Mouse (Mus musculus) CH12.LX (cell line): ENCODE measurements around the gene Jmy. TPM values are rescaled to one million over a fixed set of nuclear protein-coding genes. Genes with fewer than 3 reads are reported as not detected.

Experiments
- DNase-seq: peaks from one replicate; pipeline ENCODE4 v3.0.0-alpha.2; 2013; ENCODE audit errors: extremely low read depth
- H3K27ac ChIP-seq: 2 replicates; pipeline ENCODE4 v1.5.1; 2012; ENCODE audit warnings: low read depth, mild to moderate bottlenecking, control low read depth, moderate library complexity; ENCODE audit not compliant: insufficient read depth
- H3K27me3 ChIP-seq: replicated peaks from 2 replicates; pipeline ENCODE3; 2012; ENCODE audit warnings: inconsistent platforms
- H3K36me3 ChIP-seq, 2 experiments: replicated peaks in 1 of 2; 2 replicates each; pipeline versions ENCODE3 to v1.6.1; 2012; ENCODE audit warnings: inconsistent platforms in 1 of 2, low read length in 1 of 2, mild to moderate bottlenecking in 1 of 2, mixed read lengths in 1 of 2, moderate library complexity in 1 of 2; ENCODE audit not compliant: control insufficient read depth in 1 of 2, insufficient read depth in 1 of 2
- H3K4me1 ChIP-seq, 2 experiments: 2 replicates each; pipeline ENCODE4 v1.6.1; 2012; ENCODE audit warnings: inconsistent platforms in 1 of 2, moderate library complexity in 1 of 2; ENCODE audit not compliant: insufficient read depth in 2 of 2, control insufficient read depth in 1 of 2
- H3K4me2 ChIP-seq: 2 replicates; pipeline ENCODE4 v1.6.1; 2012; ENCODE audit warnings: low read depth, mild to moderate bottlenecking, control low read depth; ENCODE audit not compliant: poor library complexity, insufficient read depth, severe bottlenecking
- H3K4me3 ChIP-seq, 3 experiments: fragments of 150-350 bp in 1 of 3; sonication (generic) in 1 of 3; replicated peaks in 1 of 3; 2 replicates each; pipeline versions ENCODE3 to v1.5.1; 2011 to 2012; ENCODE audit warnings: low read depth in 2 of 3, low read length in 2 of 3, mild to moderate bottlenecking in 2 of 3, moderate library complexity in 2 of 3, control low read depth in 1 of 3, improper control_type of control experiment in 1 of 3, inconsistent platforms in 1 of 3, mixed read lengths in 1 of 3; ENCODE audit not compliant: poor library complexity in 1 of 3
- H3K79me2 ChIP-seq: replicated peaks from 2 replicates; pipeline ENCODE4 v1.6.1; 2012; ENCODE audit warnings: mild to moderate bottlenecking, moderate library complexity; ENCODE audit not compliant: control insufficient read depth, poor library complexity, insufficient read depth, severe bottlenecking; ENCODE audit errors: extremely low read depth
- H3K9ac ChIP-seq: 2 replicates; pipeline ENCODE4 v1.6.1; 2012; ENCODE audit warnings: low read depth, mild to moderate bottlenecking, control low read depth, moderate library complexity; ENCODE audit not compliant: insufficient read depth
- H3K9me3 ChIP-seq: replicated peaks from 2 replicates; pipeline ENCODE3; 2012; ENCODE audit warnings: low read length, inconsistent platforms, mixed read lengths
- CHD1 ChIP-seq: IDR thresholded peaks from 2 replicates; pipeline ENCODE4 v1.6.1; 2012; ENCODE audit warnings: low read depth, low read length, improper control_type of control experiment, inconsistent platforms
- ELF1 ChIP-seq: IDR thresholded peaks from 2 replicates; pipeline ENCODE4 v1.6.1; 2014; ENCODE audit warnings: low read depth, mild to moderate bottlenecking, inconsistent platforms, low read length, improper control_type of control experiment
- EP300 ChIP-seq: IDR thresholded peaks from 2 replicates; pipeline ENCODE4 v1.6.1; 2011; ENCODE audit warnings: low read length, improper control_type of control experiment
- ETS1 ChIP-seq: conservative IDR thresholded peaks from 2 replicates; pipeline ENCODE4 v1.6.1; 2012; ENCODE audit warnings: low read depth, mild to moderate bottlenecking, inconsistent platforms, low read length, improper control_type of control experiment, moderate library complexity
- GABPA ChIP-seq: IDR thresholded peaks from 2 replicates; pipeline ENCODE4 v1.6.1; 2012; ENCODE audit warnings: low read depth, low read length, improper control_type of control experiment, inconsistent platforms; ENCODE audit not compliant: insufficient replicate concordance
- IRF4 ChIP-seq: IDR thresholded peaks from 2 replicates; pipeline ENCODE4 v1.6.1; 2014; ENCODE audit warnings: low read depth, mild to moderate bottlenecking, inconsistent platforms, low read length, improper control_type of control experiment
- JUN ChIP-seq: IDR thresholded peaks from 2 replicates; pipeline ENCODE4 v1.6.1; 2011; ENCODE audit warnings: low read depth, mild to moderate bottlenecking, low read length, improper control_type of control experiment, moderate library complexity; ENCODE audit not compliant: insufficient read depth
- JUND ChIP-seq: conservative IDR thresholded peaks from 2 replicates; pipeline ENCODE4 v1.6.1; 2011; ENCODE audit warnings: low read depth, low read length, improper control_type of control experiment
- KAT2A ChIP-seq: IDR thresholded peaks from 2 replicates; pipeline ENCODE4 v1.6.1; 2012; ENCODE audit warnings: low read length, improper control_type of control experiment, inconsistent platforms; ENCODE audit not compliant: insufficient replicate concordance
- MAZ ChIP-seq: IDR thresholded peaks from 2 replicates; pipeline ENCODE4 v1.6.1; 2012; ENCODE audit warnings: low read depth, mild to moderate bottlenecking, inconsistent platforms, low read length, improper control_type of control experiment, moderate library complexity
- NELFE ChIP-seq: IDR thresholded peaks from 2 replicates; pipeline ENCODE4 v1.6.1; 2011; ENCODE audit warnings: low read depth, low read length, improper control_type of control experiment
- POLR2A ChIP-seq: IDR thresholded peaks from 2 replicates; pipeline ENCODE4 v1.6.1; 2011; ENCODE audit warnings: low read depth, mild to moderate bottlenecking, improper control_type of control experiment, low read length
- RCOR1 ChIP-seq: conservative IDR thresholded peaks from 2 replicates; pipeline ENCODE4 v1.6.1; 2012; ENCODE audit warnings: low read depth, mild to moderate bottlenecking, inconsistent platforms, low read length, improper control_type of control experiment
- SIN3A ChIP-seq: IDR thresholded peaks from 2 replicates; pipeline ENCODE4 v1.6.1; 2012; ENCODE audit warnings: low read length, improper control_type of control experiment, inconsistent platforms
- USF1 ChIP-seq: IDR thresholded peaks from 2 replicates; pipeline ENCODE4 v1.6.1; 2014; ENCODE audit warnings: low read depth, mild to moderate bottlenecking, inconsistent platforms, low read length, improper control_type of control experiment
- ZMIZ1 ChIP-seq: IDR thresholded peaks from 2 replicates; pipeline ENCODE4 v1.6.1; 2012; ENCODE audit warnings: low read depth, mild to moderate bottlenecking, inconsistent platforms, low read length, improper control_type of control experiment
- ZNF384 ChIP-seq: IDR thresholded peaks from 2 replicates; pipeline ENCODE4 v1.6.1; 2012; ENCODE audit warnings: low read depth, low read length, improper control_type of control experiment, inconsistent platforms
- dilution Hi-C: fragments of 300-500 bp; cut with MboI; formaldehyde crosslinking; loops from 2 replicates; pipeline ENCODE4 v1.14.3; 2020; ENCODE audit warnings: low sequenced_read_pairs; ENCODE audit not compliant: extremely low pct_unique_long_range_greater_than_20kb, extremely low pct_ligation_motif_present
- in situ Hi-C: fragments of 300-500 bp; cut with MboI; formaldehyde crosslinking; loops from 3 replicates; pipeline ENCODE4 v1.14.3; 2019; ENCODE audit warnings: low sequenced_read_pairs, low pct_ligation_motif_present, low pct_unique_long_range_greater_than_20kb, mixed read lengths
- polyA plus RNA-seq: library from polyadenylated mRNA; unstranded; fragments of >175 nt; gene quantifications from 2 replicates; pipeline ENCODE4 v1.2.1, GENCODE M21; 2012; ENCODE audit warnings: low read depth; ENCODE audit not compliant: insufficient read length
- total RNA-seq, 2 experiments: library from RNA; depleted of rRNA; stranded (reverse); fragments of 300-350 nt in 1 of 2; fragments of >200 nt in 1 of 2; gene quantifications; 2 replicates each; pipeline ENCODE4 v1.2.3; 2012 to 2014

Gene Jmy
- total and polyA plus RNA-seq, 3 experiments = 2.4 to 3.3 (median 3.3) TPM

DNA sequence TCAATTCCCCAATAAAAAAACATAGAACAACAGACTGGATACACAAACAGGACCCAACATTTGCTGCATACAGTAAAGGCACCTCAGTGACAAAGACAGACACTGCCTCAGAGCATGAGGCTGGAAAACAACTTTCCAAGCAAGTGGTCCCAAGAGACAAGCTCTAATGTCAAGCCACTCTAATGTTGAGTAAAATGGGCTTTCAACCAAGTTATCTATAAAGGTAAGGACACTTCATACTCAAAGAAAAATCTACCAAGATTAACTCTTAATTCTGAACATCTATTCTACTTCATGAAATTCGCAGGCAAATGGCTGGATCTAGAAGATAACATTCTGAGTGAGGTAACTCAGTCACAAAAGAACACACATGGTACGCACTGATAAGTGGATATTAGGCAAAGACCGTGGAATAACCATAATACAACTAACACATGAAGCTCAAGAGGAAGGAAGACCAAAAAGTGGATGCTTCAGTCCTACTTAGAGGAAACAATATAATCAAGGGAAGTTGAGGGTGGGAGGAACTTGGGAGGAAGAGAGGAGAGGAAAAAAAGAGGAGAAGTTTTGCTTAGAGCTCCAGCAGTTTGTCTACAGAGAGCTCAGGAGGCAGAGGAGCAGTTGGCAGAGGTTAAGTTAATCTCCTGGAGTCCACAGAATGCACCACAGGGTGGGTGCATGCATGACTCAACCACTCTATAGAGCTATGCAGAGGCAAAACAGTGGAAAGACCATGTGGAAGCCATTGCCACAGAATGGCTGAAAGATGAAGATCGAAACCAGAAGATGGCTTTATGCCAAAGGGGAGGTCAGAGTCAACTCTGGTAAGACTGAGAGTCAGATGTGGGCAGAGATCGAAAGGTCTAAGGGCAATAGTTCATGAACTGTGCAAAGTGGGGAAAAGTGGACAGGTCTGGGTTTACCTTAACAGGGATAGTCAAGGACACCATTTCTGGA, 71.4 kb downstream of the Jmy start:
- H3K9ac ChIP-seq = no peak overlapping the region

DNA sequence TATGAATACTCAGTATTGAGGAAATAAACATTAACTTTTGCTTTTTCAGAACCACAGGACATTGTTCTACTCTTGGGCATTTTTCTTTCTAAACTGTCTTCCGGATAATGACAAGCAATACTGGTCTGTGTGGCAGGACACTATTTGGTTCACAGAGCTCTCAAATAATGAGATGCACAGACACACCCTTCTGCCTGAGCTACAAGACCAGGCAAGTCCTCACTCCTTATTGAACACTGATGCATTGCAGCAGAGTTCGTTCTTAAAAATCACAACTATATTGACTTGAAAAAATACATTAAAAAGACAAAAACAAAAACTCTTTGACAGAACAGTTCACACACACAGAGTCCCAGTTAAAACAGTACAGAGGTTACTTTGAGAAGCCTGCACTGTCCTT, 76.4 kb downstream of the Jmy start:
- dilution Hi-C loops (no loop called here), in situ Hi-C loops (no loop called here)
- Histone ChIP-seq H3K9me3 (no peaks in the 10 kb centered on the region), H3K79me2 (no peaks in the 10 kb centered on the region), H3K4me2 (no peak overlapping the region), H3K36me3 (no peaks in the 10 kb centered on the region), H3K27ac (no peak overlapping the region), H3K4me1 (peaks cover 0 to 8% of the 10 kb centered on the region in 2 experiments; a peak in 2 of 4 replicates), H3K9ac (no peak overlapping the region), H3K27me3 (no peaks in the 10 kb centered on the region), H3K4me3 (no peak overlapping the region)
- TF ChIP-seq SIN3A = no peak
- peak; percentile 95 for TF ChIP-seq CHD1
- peak; percentile 15 for DNase-seq

More for the DNA sequence above, 71.4 kb downstream of the Jmy start:
- in situ Hi-C loops (no loop called here), dilution Hi-C loops (no loop called here)
- TF ChIP-seq CHD1 (no peak), JUND (no peak), GABPA (no peak), MAZ (no peak), KAT2A (no peak), POLR2A (no peak), EP300 (no peak), ETS1 (no peak), NELFE (no peak), ZMIZ1 (no peak), JUN (no peak), ELF1 (no peak), IRF4 (no peak), ZNF384 (no peak), RCOR1 (no peak), USF1 (no peak)
- DNase-seq = no peak
- no peak overlapping the region for H3K27ac ChIP-seq
- peaks cover 0 to 4% of the 10 kb centered on the region in 2 experiments; a peak in 1 of 4 replicates for H3K4me1 ChIP-seq
- no peak overlapping the region for H3K4me3 ChIP-seq
- H3K79me2 ChIP-seq = no peaks in the 10 kb centered on the region
- H3K27me3 ChIP-seq = no peaks in the 10 kb centered on the region
- H3K36me3 ChIP-seq = peaks cover 0 to 10% of the 10 kb centered on the region in 2 experiments
- H3K9me3 ChIP-seq = no peaks in the 10 kb centered on the region
- H3K4me2 ChIP-seq = no peak overlapping the region
